Mouse (Mus musculus): Measurements from ENCODE around the gene Rhebl1. TPM values are rescaled to one million over a fixed set of nuclear protein-coding genes. Genes with fewer than 3 reads are reported as not detected.
A peak's percentile ranks its signal among the peaks of the same experiment; 100 is the strongest.

Rhebl1 gene
- total RNA-seq, 2 experiments from 2014 or later: 11.8 to 12.1 TPM

GRCm38 (mm10) chr15:98830736-98831683, 63.3 kb downstream of the Rhebl1 start, which contains the start of gene Prkag1:
Prkag1 (minus strand) TSS chr15:98831521.
- Histone ChIP-seq H3K4me3 (peak within 1 kb of the TSS; percentile 90), H3K27ac (peak within 1 kb of the TSS; percentile 94)
- intact Hi-C loops (cut with DNase I): loop anchor here (2.0 to 5.0 kb wide), 2 partner anchors 26 to 36 kb away; no protein-coding TSS in a partner anchor
- peak; percentile 67 for TF ChIP-seq CTCF (IDR thresholded peaks at IDR 0.05)
- DNase-seq (ENCODE audit: extremely low spot score in 1 of 2, low spot score in 2 of 2): peak; percentile 94

Other genes with a start within 250 kb of the Rhebl1 start
- gene Ddx23, start 231.6 kb downstream of the Rhebl1 start, total RNA-seq (2021): 10 to 100 TPM; 84.4 to 90.2 TPM
- gene Rnd1, start 217.1 kb downstream of the Rhebl1 start, total RNA-seq (2021): 10 to 100 TPM; 27.4 to 27.7 TPM
- 10 to 100 TPM; 11.2 TPM for gene Ccdc65, start 186.3 kb downstream of the Rhebl1 start, total RNA-seq (2021)
- 1 to 10 TPM; 1.9 TPM for gene Fkbp11, start 166.3 kb downstream of the Rhebl1 start, total RNA-seq (2021)
- gene Arf3, start 131.3 kb downstream of the Rhebl1 start, total RNA-seq (2021): 100 to 1,000 TPM; 749 to 756 TPM
- under 1 TPM; 0.51 to 0.66 TPM for gene Wnt10b, start 116.4 kb downstream of the Rhebl1 start, total RNA-seq (2021)
- gene Wnt1, start 104.7 kb downstream of the Rhebl1 start, total RNA-seq (2021): under 1 TPM in 1 of 2 experiments, not detected in 1; 0.14 TPM
- gene Ddn, start 85.0 kb downstream of the Rhebl1 start, total RNA-seq (2021): 100 to 1,000 TPM; 739 to 834 TPM
- gene Prkag1, start 63.0 kb downstream of the Rhebl1 start, total RNA-seq (2021): 10 to 100 TPM; 46.1 to 52.3 TPM
- 100 to 1,000 TPM; 100 to 101 TPM for gene Kmt2d, start 23.3 kb downstream of the Rhebl1 start, total RNA-seq (2021)
- under 1 TPM in 1 of 2 experiments, not detected in 1; 0.28 TPM for gene Dhh, start 4.0 kb upstream of the Rhebl1 start, total RNA-seq (2021)
- gene Lmbr1l, start 23.7 kb upstream of the Rhebl1 start, total RNA-seq (2021): 10 to 100 TPM; 17.8 to 19.1 TPM
- 100 to 1,000 TPM; 509 to 550 TPM for gene Tuba1b, start 40.0 kb upstream of the Rhebl1 start, total RNA-seq (2021)
- gene Gm49450, start 59.0 kb upstream of the Rhebl1 start, total RNA-seq (2021): not detected
- 100 to 1,000 TPM; 817 to 827 TPM for gene Tuba1a, start 59.2 kb upstream of the Rhebl1 start, total RNA-seq (2021)
- gene Tuba1c, start 135.4 kb upstream of the Rhebl1 start, total RNA-seq (2021): 10 to 100 TPM; 56.1 to 61.4 TPM
- under 1 TPM; 0.91 to 0.97 TPM for gene Prph, start 160.6 kb upstream of the Rhebl1 start, total RNA-seq (2021)
- gene Troap, start 180.0 kb upstream of the Rhebl1 start, total RNA-seq (2021): under 1 TPM in 1 of 2 experiments, not detected in 1; 0.72 TPM
- not detected for gene C1ql4, start 193.3 kb upstream of the Rhebl1 start, total RNA-seq (2021)
- gene Dnajc22, start 198.6 kb upstream of the Rhebl1 start, total RNA-seq (2021): under 1 TPM in 1 of 2 experiments, not detected in 1; 0.21 TPM
- 10 to 100 TPM; 34.8 to 35.6 TPM for gene Spats2, start 231.4 kb upstream of the Rhebl1 start, total RNA-seq (2021)